Mouse (Mus musculus) midbrain, embryonic 11.5 days (tissue): ENCODE measurements at regions not wholly inside any gene's neighbourhood (a gene's known extent, or its start where the extent isn't known, plus 50 kb on each side); places are given as distances from the start of the nearest gene placed in this dataset.

ENCODE experiments used
- ATAC-seq: fragments of 200-750 bp; cut with Nextera tagmentation; 2 replicates; pipeline ENCODE4 v1.8.0; 2017; ENCODE audit warnings: moderate TSS enrichment, moderate library complexity; ENCODE audit not compliant: low FRiP score
- DNase-seq: peaks from one replicate; pipeline ENCODE4 v3.0.0; 2015; ENCODE audit warnings: low spot score; ENCODE audit errors: missing footprints
- H3K27ac ChIP-seq: fragments of 300-500 bp; sonication (generic); 2 replicates; pipeline ENCODE4 v1.5.1; 2014; ENCODE audit warnings: low read depth, low read length
- H3K27me3 ChIP-seq: fragments of 300-500 bp; sonication (generic); 2 replicates; pipeline ENCODE4 v1.6.1; 2014; ENCODE audit warnings: mild to moderate bottlenecking, low read length, moderate library complexity, mixed read lengths; ENCODE audit not compliant: control insufficient read depth, insufficient read depth
- H3K36me3 ChIP-seq: fragments of 300-500 bp; sonication (generic); 2 replicates; pipeline ENCODE4 v1.6.1; 2014; ENCODE audit warnings: mild to moderate bottlenecking, low read length, moderate library complexity, mixed read lengths; ENCODE audit not compliant: control insufficient read depth, insufficient read depth
- H3K4me1 ChIP-seq: fragments of 300-500 bp; sonication (generic); 2 replicates; pipeline ENCODE4 v1.6.1; 2014; ENCODE audit warnings: low read length; ENCODE audit not compliant: control insufficient read depth, insufficient read depth
- H3K4me2 ChIP-seq: fragments of 300-500 bp; sonication (generic); 2 replicates; pipeline ENCODE4 v1.6.1; 2014; ENCODE audit warnings: mild to moderate bottlenecking, moderate library complexity
- H3K4me3 ChIP-seq: fragments of 300-500 bp; sonication (generic); 2 replicates; pipeline ENCODE4 v1.5.1; 2014; ENCODE audit warnings: low read depth, low read length
- H3K9ac ChIP-seq: fragments of 300-500 bp; sonication (generic); 2 replicates; pipeline ENCODE4 v1.6.1; 2014; ENCODE audit warnings: low read length
- H3K9me3 ChIP-seq: fragments of 300-500 bp; sonication (generic); 2 replicates; pipeline ENCODE4 v1.6.1; 2016; ENCODE audit warnings: low read length; ENCODE audit not compliant: control insufficient read depth
- WGBS: fragments of 180-500 bp; shearing (Covaris S2); extraction: QIAGEN DNeasy Blood & Tissue Kit; methylation state at CpG from one replicate; pipeline ENCODE4 v1.1.7; 2014; 5-methylcytosine and 5-hydroxymethylcytosine counted together

DNA sequence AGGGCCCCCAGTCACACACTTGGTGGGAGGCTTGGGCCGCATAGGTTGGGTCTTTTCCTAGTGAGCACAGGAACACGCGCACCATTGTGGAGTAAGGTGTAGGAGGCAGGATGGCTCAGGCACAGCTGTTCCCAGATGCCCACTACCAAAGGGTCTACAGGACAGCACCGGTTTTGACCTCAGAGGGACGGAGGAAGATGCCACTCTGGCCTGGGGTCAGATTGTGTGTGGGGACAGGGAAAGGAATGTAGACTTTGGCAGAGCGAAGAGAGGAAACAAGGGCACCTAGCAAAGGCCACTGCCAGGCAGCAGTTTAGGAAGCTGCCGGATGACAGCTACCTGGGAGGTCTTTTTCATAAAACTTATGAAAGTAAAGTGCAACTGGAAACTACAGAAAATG is 73.5 kb upstream of the Slc25a13 start:
- no peaks in the 10 kb centered on the region for H3K36me3 ChIP-seq
- H3K4me3 ChIP-seq, result no peak overlapping the region
- DNase-seq (no peak), ATAC-seq (no peak)
- H3K4me2 ChIP-seq, result no peak overlapping the region
- no peak overlapping the region for H3K9ac ChIP-seq
- no peak overlapping the region for H3K27ac ChIP-seq
- H3K9me3 ChIP-seq, result no peaks in the 10 kb centered on the region
- H3K27me3 ChIP-seq, result no peaks in the 10 kb centered on the region
- WGBS, result 90% methylated on average over 7 of the region's 7 CpGs
- H3K4me1 ChIP-seq, result no peaks in the 10 kb centered on the region

GRCm38 (mm10) chr6:6289806-6290205 is 72.8 kb upstream of the Slc25a13 start:
- Histone ChIP-seq H3K4me1 (no peaks in the 10 kb centered on the region), H3K9ac (no peak overlapping the region), H3K27me3 (no peaks in the 10 kb centered on the region), H3K27ac (no peak overlapping the region), H3K4me3 (no peak overlapping the region), H3K4me2 (no peak overlapping the region), H3K9me3 (no peaks in the 10 kb centered on the region), H3K36me3 (no peaks in the 10 kb centered on the region)
- DNase-seq (peak; percentile 94), ATAC-seq (peak; percentile 72; the same call in 1 of the 2 replicates)
- WGBS, result 23% methylated on average over 6 of the region's 6 CpGs

DNA sequence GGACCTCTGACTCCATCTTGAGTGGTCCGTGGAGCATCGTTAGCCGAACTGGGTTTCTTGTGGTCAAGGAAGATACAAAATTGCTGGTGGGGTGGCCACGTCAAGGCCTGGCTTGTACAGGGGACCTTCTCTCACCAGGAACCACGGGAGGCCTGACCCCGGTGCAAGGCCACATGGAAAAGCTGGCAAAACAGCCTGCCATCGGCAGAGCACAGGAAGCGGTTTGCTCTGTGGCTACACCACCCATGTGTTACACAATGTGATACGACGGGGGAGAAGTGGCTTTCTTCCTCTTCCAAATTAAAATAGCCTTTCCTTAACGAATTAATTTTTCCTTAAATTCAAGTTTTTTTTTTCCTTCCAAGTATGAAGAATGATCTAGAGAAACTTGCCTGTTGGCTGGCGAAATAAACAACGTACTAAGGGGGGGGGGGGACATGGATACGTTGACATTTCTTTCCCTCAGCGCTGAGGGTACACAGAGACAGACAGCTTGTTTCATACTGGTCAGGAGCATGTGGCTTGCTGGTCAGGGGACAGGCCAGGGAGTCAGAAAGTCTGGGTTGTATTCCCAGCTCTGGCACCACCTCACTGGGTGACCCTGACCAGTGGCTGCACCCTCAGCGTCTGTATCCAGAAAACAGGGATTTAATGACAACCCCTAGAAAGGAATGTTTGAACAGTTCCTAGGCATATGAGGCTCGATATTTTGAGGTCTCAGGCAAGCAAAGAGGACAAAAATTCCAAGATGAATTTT is 64.0 kb upstream of the Slc25a13 start:
- H3K9ac ChIP-seq, result no peak overlapping the region
- H3K36me3 ChIP-seq, result no peaks in the 10 kb centered on the region
- no peaks in the 10 kb centered on the region for H3K4me1 ChIP-seq
- no peak for DNase-seq
- H3K4me2 ChIP-seq, result no peak overlapping the region
- no peaks in the 10 kb centered on the region for H3K9me3 ChIP-seq
- H3K27me3 ChIP-seq, result no peaks in the 10 kb centered on the region
- H3K4me3 ChIP-seq, result no peak overlapping the region
- WGBS, result 89% methylated on average over 17 of the region's 17 CpGs
- H3K27ac ChIP-seq, result no peak overlapping the region
- ATAC-seq, result no peak

DNA sequence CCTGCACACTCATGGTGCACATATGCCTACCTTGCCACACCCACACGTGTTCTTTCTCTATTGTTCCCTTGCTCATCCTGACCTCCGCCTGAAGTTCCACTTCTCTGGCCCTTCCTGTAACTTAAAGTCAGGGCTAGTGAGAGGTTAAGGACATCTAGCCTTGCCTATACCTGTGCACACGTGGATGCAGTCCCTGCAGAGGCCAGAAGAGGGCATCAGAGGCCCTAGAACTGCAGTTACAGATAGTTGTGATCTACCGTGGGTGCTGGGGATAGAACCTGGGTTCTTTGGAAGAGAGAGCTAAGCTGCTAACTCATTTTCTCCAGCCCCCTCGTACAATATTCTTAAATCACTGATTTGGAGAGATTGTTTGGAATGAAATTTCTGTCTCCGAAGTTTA is 62.7 kb upstream of the Slc25a13 start:
- no peaks in the 10 kb centered on the region for H3K4me1 ChIP-seq
- no peak overlapping the region for H3K9ac ChIP-seq
- ATAC-seq, result no peak
- no peak for DNase-seq
- no peak overlapping the region for H3K4me2 ChIP-seq
- no peak overlapping the region for H3K27ac ChIP-seq
- 80% methylated on average over 6 of the region's 6 CpGs for WGBS
- H3K4me3 ChIP-seq, result no peak overlapping the region
- H3K27me3 ChIP-seq, result no peaks in the 10 kb centered on the region
- no peaks in the 10 kb centered on the region for H3K9me3 ChIP-seq
- no peaks in the 10 kb centered on the region for H3K36me3 ChIP-seq

DNA sequence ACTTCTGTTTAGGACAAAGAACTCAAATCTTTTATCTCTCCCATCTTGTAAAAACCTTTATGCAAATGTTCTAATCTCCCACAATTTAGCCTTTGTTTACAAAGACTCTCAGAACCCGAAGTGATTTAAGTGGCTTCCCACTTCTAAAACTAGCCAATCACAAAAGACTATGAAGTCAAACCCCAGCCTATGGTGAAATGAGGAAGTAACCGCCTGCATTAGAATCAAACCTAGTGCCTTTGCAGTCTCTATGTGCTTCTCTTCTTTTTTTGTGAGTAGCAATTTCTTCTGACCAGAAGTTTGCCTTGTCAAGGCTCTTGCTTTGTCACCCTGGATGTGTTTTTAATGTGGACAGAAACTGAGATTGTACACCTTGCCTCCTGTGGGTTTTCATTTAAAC is 53.6 kb upstream of the Slc25a13 start:
- ATAC-seq (no peak), DNase-seq (no peak)
- H3K27me3 ChIP-seq, result no peaks in the 10 kb centered on the region
- 45% methylated on average over 2 of the region's 2 CpGs for WGBS
- H3K4me2 ChIP-seq, result no peak overlapping the region
- H3K27ac ChIP-seq, result no peak overlapping the region
- H3K36me3 ChIP-seq, result no peaks in the 10 kb centered on the region
- no peaks in the 10 kb centered on the region for H3K9me3 ChIP-seq
- H3K9ac ChIP-seq, result no peak overlapping the region
- H3K4me3 ChIP-seq, result no peak overlapping the region
- H3K4me1 ChIP-seq, result no peaks in the 10 kb centered on the region
